Mouse (Mus musculus) lung, adult 2 months (tissue): ENCODE results near the gene Mup8. TPM values are rescaled to one million over a fixed set of nuclear protein-coding genes. Genes with fewer than 3 reads are reported as not detected.
"Not testable (repeated sequence)": the region's sequence is repeated elsewhere in the genome, so short reads cannot be mapped to it uniquely, and the experiment has no call there.

Experiments used
- DNase-seq: peaks from one replicate; pipeline ENCODE4 v3.0.0; 2022
- H3K4me1 ChIP-seq: fragments of 200-500 bp; 2 replicates; pipeline ENCODE4 v1.6.1; 2011; ENCODE audit warnings: low read length; ENCODE audit not compliant: control insufficient read depth, insufficient read depth
- H3K4me3 ChIP-seq: fragments of 200-500 bp; replicated peaks from 2 replicates; pipeline ENCODE3; 2011; ENCODE audit warnings: low read depth, mild to moderate bottlenecking, control low read depth, low read length; ENCODE audit errors: extremely low read depth
- WGBS: fragments of 180-500 bp; shearing (Covaris S2); methylation state at CpG from one replicate; pipeline ENCODE4 v1.1.7; 2018; 5-methylcytosine and 5-hydroxymethylcytosine counted together
- polyA plus RNA-seq: library from polyadenylated mRNA; depleted of rRNA; stranded (reverse); fragments of >200 nt; gene quantifications from 2 replicates; pipeline ENCODE4 v1.2.3, GENCODE M21; 2012; rRNA removed

The Mup8 gene
- not detected in 2 replicates for polyA plus RNA-seq

- H3K4me1 ChIP-seq, DNase-seq, H3K4me3 ChIP-seq: not testable (repeated sequence)
- WGBS = 79% methylated on average over 2 of the region's 3 CpGs
Observed at GRCm38 (mm10) chr4:60222499-60222898, at the start of gene Mup8. TSS of gene Mup8 (minus strand) at chr4:60222599.

- not testable (repeated sequence) for H3K4me1 ChIP-seq, H3K4me3 ChIP-seq, DNase-seq
- WGBS = 71% methylated on average over 11 of the region's 11 CpGs
Observed at GRCm38 (mm10) chr4:60265977-60266770, 43.8 kb upstream of the Mup8 start.

- H3K4me1 ChIP-seq, DNase-seq, H3K4me3 ChIP-seq: not testable (repeated sequence)
- 96% methylated on average over 3 of the region's 4 CpGs for WGBS
Observed at GRCm38 (mm10) chr4:60262706-60263105, 40.3 kb upstream of the Mup8 start.

Other genes starting within 250 kb of the Mup8 start
- 0.31 TPM in 1 of 2 replicates, not detected in the other for gene Mup7, start 152.1 kb downstream of the Mup8 start, polyA plus RNA-seq
- not detected in 2 replicates for gene Mup2, start 68.3 kb downstream of the Mup8 start, polyA plus RNA-seq
- gene Mup9, start 199.4 kb upstream of the Mup8 start, polyA plus RNA-seq = not detected in 2 replicates